Mouse (Mus musculus) liver, embryonic 14.5 days (tissue): ENCODE measurements around the gene Nfe2l2. TPM values are rescaled to one million over a fixed set of nuclear protein-coding genes. Genes with fewer than 3 reads are reported as not detected.
A peak's percentile ranks its signal among the peaks of the same experiment; 100 is the strongest.

Experiments used
- ATAC-seq: fragments of 200-750 bp; cut with Nextera tagmentation; 2 replicates; pipeline ENCODE4 v1.8.0; 2017; ENCODE audit warnings: moderate number of reproducible peaks, mild to moderate bottlenecking, moderate library complexity; ENCODE audit not compliant: insufficient read depth
- DNase-seq, 3 experiments: peaks; one replicate each; pipeline ENCODE4 v3.0.0-alpha.2; 2012 to 2013; ENCODE audit warnings: low read depth in 3 of 3, low spot score in 3 of 3
- H3K27ac ChIP-seq: fragments of 300-500 bp; sonication (generic); 2 replicates; pipeline ENCODE4 v1.5.1; 2014; ENCODE audit warnings: moderate library complexity, mild to moderate bottlenecking, control low read depth, inconsistent platforms
- H3K27me3 ChIP-seq: fragments of 300-500 bp; sonication (generic); 2 replicates; pipeline ENCODE4 v1.6.1; 2014; ENCODE audit warnings: mild to moderate bottlenecking, low read length, moderate library complexity; ENCODE audit not compliant: control insufficient read depth, insufficient read depth
- H3K36me3 ChIP-seq: fragments of 300-500 bp; sonication (generic); replicated peaks from 2 replicates; pipeline ENCODE4 v1.6.1; 2014; ENCODE audit warnings: low read depth; ENCODE audit not compliant: control insufficient read depth, insufficient read depth
- H3K4me1 ChIP-seq, 2 experiments: fragments of 200-500 bp in 1 of 2; fragments of 300-500 bp in 1 of 2; sonication (generic) in 1 of 2; replicated peaks; 2 replicates each; pipeline ENCODE4 v1.6.1; 2012 to 2014; ENCODE audit warnings: antibody characterized with exemption in 1 of 2, inconsistent platforms in 1 of 2, low read length in 1 of 2; ENCODE audit not compliant: control insufficient read depth in 2 of 2, insufficient read depth in 2 of 2
- H3K4me2 ChIP-seq: fragments of 300-500 bp; sonication (generic); 2 replicates; pipeline ENCODE4 v1.6.1; 2014; ENCODE audit warnings: low read depth, mild to moderate bottlenecking, control low read depth, moderate library complexity
- H3K4me3 ChIP-seq, 2 experiments: fragments of 200-500 bp in 1 of 2; fragments of 300-500 bp in 1 of 2; sonication (generic) in 1 of 2; 2 replicates each; pipeline ENCODE4 v1.5.1; 2012 to 2014; ENCODE audit warnings: low read depth in 2 of 2, low read length in 2 of 2, mild to moderate bottlenecking in 2 of 2, control low read depth in 1 of 2, inconsistent platforms in 1 of 2, moderate library complexity in 1 of 2; ENCODE audit not compliant: insufficient read depth in 1 of 2
- H3K9ac ChIP-seq: fragments of 300-500 bp; sonication (generic); replicated peaks from 2 replicates; pipeline ENCODE4 v1.6.1; 2014; ENCODE audit warnings: mild to moderate bottlenecking, control low read depth, moderate library complexity
- H3K9me3 ChIP-seq: fragments of 300-500 bp; sonication (generic); 2 replicates; pipeline ENCODE4 v1.6.1; 2016; ENCODE audit warnings: low read length, mixed read lengths; ENCODE audit not compliant: control insufficient read depth
- CTCF ChIP-seq: IDR thresholded peaks from 2 replicates; pipeline ENCODE4 v1.5.1; 2016; ENCODE audit warnings: antibody characterized with exemption, low read depth, control low read depth
- EP300 ChIP-seq: IDR thresholded peaks from 2 replicates; pipeline ENCODE4 v1.6.1; 2016; ENCODE audit warnings: antibody characterized with exemption, low read depth
- WGBS: fragments of 180-500 bp; shearing (Covaris S2); extraction: QIAGEN DNeasy Blood & Tissue Kit; methylation state at CpG from one replicate; pipeline ENCODE4 v1.1.7; 2014; ENCODE audit not compliant: insufficient replicate concordance; 5-methylcytosine and 5-hydroxymethylcytosine counted together
- polyA plus RNA-seq, 2 experiments: library from polyadenylated mRNA; depleted of rRNA in 1 of 2; stranded (reverse) in 1 of 2; unstranded in 1 of 2; fragments of >200 nt; fragmentation: Nextera tagmentation in 1 of 2; extraction: Ambion mirVana in 1 of 2; gene quantifications; 2 replicates each; pipeline versions ENCODE4 v1.2.1 to v1.2.3; 2012 to 2014

Nfe2l2 gene
- polyA plus RNA-seq, 2 experiments = 30.4 to 40.0 TPM

DNA sequence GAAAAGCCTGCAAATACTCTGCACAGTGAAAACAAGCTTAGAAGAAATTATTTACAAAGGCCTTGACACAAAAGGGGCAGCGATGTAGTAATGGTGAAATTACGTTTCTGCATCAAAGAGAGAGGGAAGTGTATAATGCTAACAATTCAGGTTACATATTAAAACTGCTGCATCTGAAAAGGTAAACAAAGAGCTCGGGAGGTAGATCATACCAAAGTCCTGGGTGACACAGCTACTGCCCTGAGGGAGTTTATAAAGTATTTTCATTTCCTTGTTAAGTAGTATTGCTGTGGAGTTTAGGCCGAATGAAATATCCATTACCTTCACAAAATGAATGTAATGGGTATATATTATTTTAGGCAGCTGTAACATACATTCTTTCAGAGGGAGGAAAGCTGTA is 10.3 kb upstream of the Nfe2l2 start:
- WGBS = 66% methylated on average over 4 of the region's 4 CpGs
- Histone ChIP-seq H3K27ac (no peak overlapping the region), H3K9ac (no peak overlapping the region), H3K4me2 (no peak overlapping the region), H3K4me1 (peaks cover 3 to 8% of the 10 kb centered on the region in 2 experiments; a peak in 2 of 4 replicates), H3K27me3 (no peaks in the 10 kb centered on the region), H3K9me3 (no peaks in the 10 kb centered on the region), H3K4me3 (no peak overlapping the region), H3K36me3 (no peaks in the 10 kb centered on the region)
- DNase-seq (no peak), ATAC-seq (no peak)
- TF ChIP-seq EP300 (no peak), CTCF (no peak)

DNA sequence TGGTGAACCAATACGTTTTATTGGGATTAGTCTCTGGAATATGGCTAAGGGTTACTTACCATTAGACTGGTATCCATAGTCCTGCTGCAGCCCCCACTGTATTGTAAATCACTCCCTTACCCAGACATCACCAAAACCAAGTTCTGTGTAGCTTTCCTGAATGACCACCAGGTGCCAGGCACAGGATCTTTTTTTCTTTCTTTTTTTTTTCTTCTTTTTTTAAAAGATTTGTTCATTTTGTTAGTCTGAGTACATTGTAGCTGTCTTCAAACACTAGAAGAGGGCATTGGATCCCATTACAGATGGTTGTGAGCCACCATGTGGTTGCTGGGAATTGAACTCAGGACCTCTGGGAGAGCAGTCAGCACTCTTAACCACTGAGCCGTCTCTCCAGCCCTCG is 8.6 kb upstream of the Nfe2l2 start:
- H3K36me3 ChIP-seq = no peaks in the 10 kb centered on the region
- no peak overlapping the region for H3K4me2 ChIP-seq
- no peaks in the 10 kb centered on the region for H3K27me3 ChIP-seq
- H3K9me3 ChIP-seq = no peaks in the 10 kb centered on the region
- H3K27ac ChIP-seq = no peak overlapping the region
- no peak overlapping the region for H3K4me3 ChIP-seq
- no peak for TF ChIP-seq EP300
- no peak for TF ChIP-seq CTCF
- 73% methylated on average over 3 of the region's 3 CpGs for whole genome bisulfite sequencing
- DNase-seq (no peak), ATAC-seq (no peak)
- H3K9ac ChIP-seq = no peak overlapping the region
- H3K4me1 ChIP-seq = peaks cover 3 to 6% of the 10 kb centered on the region in 2 experiments; a peak in 2 of 4 replicates

DNA sequence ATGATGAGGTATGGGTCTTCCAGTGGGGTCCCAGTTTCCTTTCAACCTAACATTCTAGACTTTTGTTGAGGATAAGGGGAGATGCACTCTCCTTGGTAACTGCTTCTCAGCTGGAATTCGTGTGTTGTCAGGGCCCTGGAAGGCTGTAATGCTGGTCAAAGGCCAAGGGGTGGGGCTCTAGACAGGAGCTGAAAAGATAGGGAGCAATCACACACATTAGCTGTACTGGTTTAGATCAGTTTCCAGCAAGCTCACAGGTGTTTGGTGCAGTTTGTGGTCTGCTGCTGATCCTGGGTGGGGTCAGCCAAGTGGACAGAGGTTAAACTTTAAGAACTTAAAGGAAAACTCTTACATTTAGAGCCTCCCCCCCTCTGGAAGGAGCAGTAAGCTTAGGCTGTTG is 3.0 kb upstream of the Nfe2l2 start:
- TF ChIP-seq CTCF (peak; percentile 43), EP300 (peak; percentile 45; the same call in 1 of the 2 replicates)
- Histone ChIP-seq H3K9me3 (no peaks in the 10 kb centered on the region), H3K4me2 (no peak overlapping the region), H3K27ac (no peak overlapping the region), H3K4me1 (peaks cover 20 to 23% of the 10 kb centered on the region in 2 experiments), H3K27me3 (no peaks in the 10 kb centered on the region), H3K36me3 (no peaks in the 10 kb centered on the region), H3K9ac (no peak overlapping the region), H3K4me3 (no peak overlapping the region)
- peak in 1 of 3 experiments; percentile 46 for DNase-seq
- WGBS = 13% methylated on average over 1 of the region's 1 CpGs
- ATAC-seq = no peak

DNA sequence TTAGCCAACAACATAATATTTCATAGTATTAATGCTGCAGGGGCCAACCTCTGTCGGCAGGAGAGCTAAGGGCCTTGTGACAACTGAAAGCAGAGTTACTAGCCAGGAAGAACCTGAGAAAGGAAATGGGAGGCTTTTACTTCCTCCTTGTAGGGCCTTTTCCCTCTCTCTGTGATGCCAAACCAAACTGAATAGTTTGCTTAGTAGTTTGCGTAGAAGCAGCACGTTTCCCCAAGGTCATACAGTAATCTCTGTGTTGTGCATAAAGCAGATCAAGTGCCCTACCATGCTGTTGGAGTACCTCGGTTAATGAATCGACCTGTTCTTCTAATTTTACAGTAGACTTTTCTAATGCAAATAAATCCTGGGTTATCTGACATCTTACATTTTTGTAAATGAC is 2.0 kb upstream of the Nfe2l2 start:
- Histone ChIP-seq H3K9ac (peak overlapping the region; percentile 74), H3K4me1 (peaks cover 27 to 30% of the 10 kb centered on the region in 2 experiments), H3K27me3 (no peaks in the 10 kb centered on the region), H3K4me2 (peak overlapping the region; percentile 70), H3K9me3 (no peaks in the 10 kb centered on the region), H3K4me3 (peak overlapping the region in 1 of 2 experiments; percentile 65; a peak in 1 of 4 replicates), H3K36me3 (no peaks in the 10 kb centered on the region; the same call in 1 of the 2 replicates), H3K27ac (peak overlapping the region; percentile 99)
- DNase-seq = no peak
- no peak for TF ChIP-seq CTCF
- no peak for TF ChIP-seq EP300
- WGBS = 56% methylated on average over 5 of the region's 5 CpGs
- ATAC-seq = no peak

DNA sequence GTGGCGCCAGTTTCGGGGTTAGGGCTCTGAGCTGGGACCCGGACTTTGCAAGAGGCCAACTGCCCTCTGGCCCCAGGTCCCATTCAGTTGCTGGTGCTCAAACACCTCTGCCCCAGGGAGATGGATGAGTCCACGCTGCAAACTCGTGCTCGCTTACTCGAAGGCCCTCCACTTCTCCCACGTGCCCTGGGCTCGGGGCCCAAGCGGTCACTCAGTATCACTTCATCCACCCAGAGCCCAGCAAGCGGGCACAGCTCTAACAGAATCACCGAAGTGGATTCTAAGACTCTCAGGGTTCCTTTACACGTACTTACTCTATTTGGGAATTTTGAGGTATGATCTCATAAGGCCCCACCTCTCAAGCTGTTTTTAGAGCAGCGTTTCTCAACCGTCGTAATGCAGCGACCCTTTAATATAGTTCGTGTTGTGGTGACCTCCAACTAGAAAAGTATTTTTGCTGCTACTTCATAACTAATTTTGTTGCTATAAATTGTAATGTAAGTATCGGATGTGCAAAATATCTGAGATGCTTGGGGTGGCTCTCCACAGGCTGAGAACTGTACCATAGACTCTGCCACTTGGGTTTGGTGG is 816 bp upstream of the Nfe2l2 start:
- H3K36me3 ChIP-seq = peaks cover 7% of the 10 kb centered on the region
- H3K9me3 ChIP-seq = no peaks in the 10 kb centered on the region
- peak overlapping the region; percentile 65 to 89 for H3K4me3 ChIP-seq
- peak overlapping the region; percentile 74 for H3K9ac ChIP-seq
- no peak for ATAC-seq
- H3K27me3 ChIP-seq = no peaks in the 10 kb centered on the region
- peak overlapping the region; percentile 70 for H3K4me2 ChIP-seq
- 5% methylated on average over 19 of the region's 19 CpGs for WGBS
- no peak for DNase-seq
- TF ChIP-seq EP300 = no peak
- H3K27ac ChIP-seq = peak overlapping the region; percentile 99
- peaks cover 36 to 41% of the 10 kb centered on the region in 2 experiments for H3K4me1 ChIP-seq
